Mouse (Mus musculus): ENCODE measurements around the gene Hmmr.

DNA sequence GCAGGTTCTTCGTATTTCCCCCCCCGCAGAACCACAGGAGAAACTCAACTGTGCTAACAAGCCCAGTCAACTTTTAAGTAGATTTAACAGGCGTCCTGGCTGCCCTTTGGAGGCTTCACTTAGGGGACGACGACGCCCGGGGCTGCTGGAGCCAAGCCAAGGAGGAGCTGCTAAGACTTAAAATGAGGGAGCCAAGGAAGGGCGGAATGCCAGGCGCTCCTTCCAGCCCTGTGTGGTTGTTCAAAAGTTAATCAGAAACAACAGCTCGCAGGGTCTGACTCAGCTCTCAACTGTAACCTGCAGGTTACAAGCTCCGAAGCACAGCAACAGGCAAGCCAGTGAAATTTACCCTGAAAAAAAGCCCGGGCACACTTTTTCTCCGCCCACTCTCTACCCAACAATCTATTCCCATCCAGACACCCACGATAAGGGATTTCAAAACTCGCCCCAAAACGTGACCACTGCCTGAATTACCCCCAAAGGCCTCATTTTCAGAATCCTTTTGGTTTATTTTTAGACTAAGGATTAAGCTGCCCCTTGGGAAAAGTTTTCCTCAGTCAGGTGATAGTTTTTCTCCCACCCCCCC is 39.8 kb downstream of the Hmmr start:
- TF ChIP-seq CTCF (IDR thresholded peaks at IDR 0.05; ENCODE audit: low read depth) (no peak), EP300 (IDR thresholded peaks at IDR 0.05; ENCODE audit: low read depth) (peak; percentile 70)

Measured in liver, postnatal 0 days (tissue).